Mouse (Mus musculus) lung, embryonic 14.5 days (tissue): ENCODE measurements around the gene Nlgn1. TPM values are rescaled to one million over a fixed set of nuclear protein-coding genes. Genes with fewer than 3 reads are reported as not detected.

ENCODE experiments used
- ATAC-seq: fragments of 200-750 bp; cut with Nextera tagmentation; 2 replicates; pipeline ENCODE4 v1.8.0; 2017; ENCODE audit warnings: mild to moderate bottlenecking, moderate TSS enrichment, moderate library complexity; ENCODE audit not compliant: insufficient read depth
- DNase-seq: peaks from one replicate; pipeline ENCODE4 v3.0.0-alpha.2; 2015
- H3K27ac ChIP-seq: fragments of 300-500 bp; sonication (generic); 2 replicates; pipeline ENCODE4 v1.5.1; 2014; ENCODE audit warnings: low read depth, mild to moderate bottlenecking, moderate library complexity
- H3K27me3 ChIP-seq: fragments of 300-500 bp; sonication (generic); 2 replicates; pipeline ENCODE4 v1.6.1; 2014; ENCODE audit warnings: low read length, control low read depth; ENCODE audit not compliant: insufficient read depth
- H3K36me3 ChIP-seq: fragments of 300-500 bp; sonication (generic); 2 replicates; pipeline ENCODE4 v1.6.1; 2014; ENCODE audit warnings: control low read depth; ENCODE audit not compliant: insufficient read depth
- H3K4me1 ChIP-seq: fragments of 300-500 bp; sonication (generic); 2 replicates; pipeline ENCODE4 v1.6.1; 2014; ENCODE audit warnings: antibody characterized with exemption, control low read depth; ENCODE audit not compliant: insufficient read depth
- H3K4me2 ChIP-seq: fragments of 300-500 bp; sonication (generic); 2 replicates; pipeline ENCODE4 v1.6.1; 2014; ENCODE audit warnings: mild to moderate bottlenecking
- H3K4me3 ChIP-seq: fragments of 300-500 bp; sonication (generic); 2 replicates; pipeline ENCODE4 v1.5.1; 2014; ENCODE audit warnings: low read depth, low read length
- H3K9ac ChIP-seq: fragments of 300-500 bp; sonication (generic); 2 replicates; pipeline ENCODE4 v1.6.1; 2014
- H3K9me3 ChIP-seq: fragments of 300-500 bp; sonication (generic); 2 replicates; pipeline ENCODE4 v1.6.1; 2016; ENCODE audit warnings: low read depth, low read length, control low read depth
- CTCF ChIP-seq: IDR thresholded peaks from 2 replicates; pipeline ENCODE4 v1.5.1; 2016; ENCODE audit warnings: antibody characterized with exemption, low read depth
- WGBS: fragments of 180-500 bp; shearing (Covaris S2); extraction: QIAGEN DNeasy Blood & Tissue Kit; methylation state at CpG from one replicate; pipeline ENCODE4 v1.1.7; 2014; 5-methylcytosine and 5-hydroxymethylcytosine counted together
- polyA plus RNA-seq: library from polyadenylated mRNA; unstranded; fragments of >200 nt; fragmentation: Nextera tagmentation; extraction: Ambion mirVana; gene quantifications from 2 replicates; pipeline ENCODE4 v1.2.1, GENCODE M21; 2014

The Nlgn1 gene
- polyA plus RNA-seq, 1 experiment from 2014 or later: 1.6 TPM

DNA sequence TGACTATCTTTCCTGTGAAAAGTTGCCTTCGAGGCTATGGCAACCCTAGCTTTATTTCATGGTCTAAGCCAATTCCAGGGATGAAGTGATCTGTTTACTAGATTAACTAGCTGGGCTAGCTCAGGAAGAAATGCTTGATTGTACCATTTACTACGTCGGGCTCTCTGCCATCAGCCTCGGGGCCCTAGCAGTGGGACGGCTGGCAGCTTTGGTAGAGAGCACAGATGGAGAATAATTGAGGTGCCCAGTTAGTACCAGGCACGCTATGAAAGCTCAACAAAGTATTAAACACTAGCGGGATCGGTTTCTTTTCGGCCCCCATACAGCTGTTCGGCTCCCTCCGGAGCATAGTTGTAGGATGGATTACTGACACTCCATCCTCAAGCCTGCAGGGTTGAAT, 675.2 kb downstream of the Nlgn1 start:
- ATAC-seq: no peak
- 92% methylated on average over 11 of the region's 11 CpGs for WGBS
- no peaks in the 10 kb centered on the region for H3K27me3 ChIP-seq

GRCm38 (mm10) chr3:25653010-25653409, 679.2 kb downstream of the Nlgn1 start:
- H3K27me3 ChIP-seq: no peaks in the 10 kb centered on the region
- 55% methylated on average over 4 of the region's 4 CpGs for WGBS

More for the DNA sequence above, 675.2 kb downstream of the Nlgn1 start:
- H3K9ac ChIP-seq: no peak overlapping the region
- H3K4me2 ChIP-seq: no peak overlapping the region
- no peak for TF ChIP-seq CTCF
- DNase-seq: no peak
- H3K4me1 ChIP-seq: no peaks in the 10 kb centered on the region
- no peak overlapping the region for H3K4me3 ChIP-seq
- H3K9me3 ChIP-seq: no peaks in the 10 kb centered on the region
- no peak overlapping the region for H3K27ac ChIP-seq
- no peaks in the 10 kb centered on the region for H3K36me3 ChIP-seq

DNA sequence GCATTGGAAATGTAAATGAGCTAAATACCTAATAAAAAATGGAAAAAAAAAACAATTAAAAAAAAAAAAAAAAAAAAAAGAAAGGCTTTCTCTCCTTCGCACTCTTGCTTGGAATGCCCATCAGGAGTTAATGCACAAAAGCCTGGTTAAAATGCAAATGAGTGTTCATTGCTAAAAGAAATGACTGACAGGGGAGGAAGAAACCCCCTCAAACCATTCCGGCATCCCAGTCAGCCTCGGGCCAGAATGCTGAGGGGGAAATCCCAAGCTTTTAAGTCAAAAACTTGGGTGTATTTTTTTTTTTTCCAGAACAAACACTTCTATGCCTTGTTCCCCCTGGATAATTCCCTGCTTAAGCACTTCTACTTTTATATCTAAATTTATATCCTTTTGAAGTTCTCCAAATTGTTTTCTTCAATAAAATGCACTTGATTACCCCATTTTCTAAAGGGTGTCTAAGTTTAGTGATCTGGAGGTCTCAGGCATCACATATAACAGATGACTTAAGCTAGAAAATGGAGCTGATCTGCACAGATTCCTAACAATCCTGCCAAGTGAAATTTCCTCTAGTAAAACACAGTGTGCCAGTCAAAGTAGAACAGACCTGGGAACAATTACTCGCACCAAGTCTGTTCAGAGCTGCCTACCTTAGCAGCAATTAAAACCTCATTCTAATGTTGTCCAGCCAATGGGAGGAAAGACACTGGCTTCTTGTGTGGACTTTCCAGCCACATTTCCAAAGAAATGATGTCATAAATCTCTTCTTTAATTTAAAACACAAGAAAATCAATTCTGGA, 686.2 kb downstream of the Nlgn1 start:
- H3K27me3 ChIP-seq: no peaks in the 10 kb centered on the region
- H3K4me1 ChIP-seq: no peaks in the 10 kb centered on the region
- no peaks in the 10 kb centered on the region for H3K36me3 ChIP-seq
- 86% methylated on average over 4 of the region's 4 CpGs for WGBS
- no peaks in the 10 kb centered on the region for H3K9me3 ChIP-seq
- H3K4me3 ChIP-seq: no peak overlapping the region
- ATAC-seq (no peak), DNase-seq (no peak)
- no peak overlapping the region for H3K9ac ChIP-seq
- no peak for TF ChIP-seq CTCF
- no peak overlapping the region for H3K27ac ChIP-seq
- no peak overlapping the region for H3K4me2 ChIP-seq

More at GRCm38 (mm10) chr3:25653010-25653409, 679.2 kb downstream of the Nlgn1 start:
- H3K27ac ChIP-seq: no peak overlapping the region
- DNase-seq (peak; percentile 55), ATAC-seq (peak; percentile 56; the same call in 1 of the 2 replicates)
- peak; percentile 61 for TF ChIP-seq CTCF
- no peaks in the 10 kb centered on the region for H3K4me1 ChIP-seq
- no peak overlapping the region for H3K4me3 ChIP-seq
- H3K4me2 ChIP-seq: no peak overlapping the region
- H3K36me3 ChIP-seq: no peaks in the 10 kb centered on the region
- no peak overlapping the region for H3K9ac ChIP-seq
- no peaks in the 10 kb centered on the region for H3K9me3 ChIP-seq

DNA sequence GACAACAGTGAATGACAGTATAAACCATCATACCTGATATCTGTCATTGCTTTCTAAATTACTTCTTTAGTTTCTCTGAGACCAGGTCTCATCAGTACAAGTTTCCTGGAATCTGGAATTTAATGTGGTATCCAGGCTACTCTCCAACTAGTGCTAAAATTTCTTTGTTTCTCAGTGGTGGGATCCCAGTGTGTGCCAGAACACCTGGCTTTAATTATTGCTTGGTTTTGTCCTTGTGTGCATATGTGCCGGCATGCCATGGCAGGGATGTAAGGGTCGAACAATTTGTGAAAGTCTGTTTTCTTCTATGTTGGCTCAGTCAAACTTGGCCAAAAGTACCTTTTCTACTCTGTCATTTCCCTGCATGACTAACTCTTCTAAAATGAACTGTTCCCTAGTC, 703.1 kb downstream of the Nlgn1 start:
- WGBS: 88% methylated on average over 2 of the region's 2 CpGs
- Histone ChIP-seq H3K9me3 (no peaks in the 10 kb centered on the region), H3K4me3 (no peak overlapping the region), H3K4me2 (no peak overlapping the region), H3K36me3 (no peaks in the 10 kb centered on the region), H3K4me1 (no peaks in the 10 kb centered on the region), H3K27me3 (no peaks in the 10 kb centered on the region), H3K9ac (no peak overlapping the region), H3K27ac (no peak overlapping the region)
- ATAC-seq (no peak), DNase-seq (no peak)
- no peak for TF ChIP-seq CTCF

DNA sequence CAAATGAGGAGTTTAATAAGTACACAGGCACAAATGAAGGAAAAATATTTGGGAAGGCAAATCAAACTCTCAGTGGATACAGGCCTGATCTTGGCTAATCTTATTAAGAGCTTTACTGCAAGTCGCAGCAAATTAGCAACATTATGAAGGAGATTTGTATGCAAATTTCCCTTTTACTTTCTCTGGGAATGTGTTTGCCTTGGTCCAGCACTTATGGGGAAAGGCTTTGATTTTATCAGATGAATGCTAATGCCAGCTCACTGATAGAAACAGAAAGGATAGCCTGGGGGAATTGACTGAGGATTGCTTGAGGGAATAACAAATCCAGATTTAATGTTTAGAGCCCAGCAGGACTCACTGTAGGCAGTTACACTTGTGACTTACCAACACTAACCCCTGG, 725.7 kb downstream of the Nlgn1 start:
- Histone ChIP-seq H3K9me3 (no peaks in the 10 kb centered on the region), H3K36me3 (no peaks in the 10 kb centered on the region), H3K27ac (no peak overlapping the region), H3K27me3 (no peaks in the 10 kb centered on the region), H3K4me2 (no peak overlapping the region), H3K9ac (no peak overlapping the region), H3K4me3 (no peak overlapping the region), H3K4me1 (no peaks in the 10 kb centered on the region)
- 46% methylated on average over 1 of the region's 1 CpGs for WGBS
- DNase-seq (no peak), ATAC-seq (no peak)
- TF ChIP-seq CTCF: no peak

DNA sequence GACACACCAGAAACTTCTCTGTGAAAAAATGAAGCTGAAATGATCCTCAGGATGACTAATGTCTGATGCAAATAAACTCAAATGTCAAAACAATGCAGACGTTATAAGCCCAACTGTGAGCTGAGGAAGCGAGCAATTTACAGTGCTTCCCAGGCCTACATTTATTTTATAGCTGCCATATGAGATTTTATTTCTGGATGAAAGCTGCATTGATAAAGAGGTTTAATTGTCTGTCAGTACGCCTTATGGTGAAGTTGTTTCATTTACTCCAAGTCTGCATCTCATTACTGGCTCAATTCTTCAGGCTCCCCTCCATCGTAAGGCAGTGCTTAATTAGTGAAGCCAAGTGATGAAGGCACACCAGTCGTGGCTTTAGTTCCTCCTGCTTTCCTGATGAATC, 734.7 kb downstream of the Nlgn1 start:
- TF ChIP-seq CTCF: no peak

DNA sequence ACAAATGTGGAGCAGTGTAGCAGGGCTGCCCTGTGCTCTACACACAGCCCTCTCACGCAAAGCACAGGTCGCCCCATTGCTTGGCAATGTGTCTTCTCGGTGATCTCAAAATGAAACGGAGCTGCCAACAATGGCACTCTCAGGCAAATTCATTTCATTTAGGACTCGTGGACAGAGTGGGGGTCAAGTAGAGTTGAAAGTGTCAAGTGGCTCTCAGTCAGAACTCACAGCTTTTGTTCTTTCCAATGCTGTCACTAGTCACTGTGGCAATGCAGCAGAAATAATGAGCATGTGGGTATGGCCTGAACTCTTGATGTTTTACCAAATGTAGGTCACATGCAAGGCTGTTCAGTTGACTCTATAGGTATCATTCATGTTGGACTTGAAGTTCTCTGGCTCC, 756.7 kb downstream of the Nlgn1 start:
- Histone ChIP-seq H3K27me3 (no peaks in the 10 kb centered on the region), H3K9ac (no peak overlapping the region), H3K4me3 (no peak overlapping the region), H3K27ac (no peak overlapping the region), H3K9me3 (no peaks in the 10 kb centered on the region), H3K4me2 (no peak overlapping the region), H3K36me3 (no peaks in the 10 kb centered on the region), H3K4me1 (no peaks in the 10 kb centered on the region)
- no peak for TF ChIP-seq CTCF
- no peak for ATAC-seq
- 58% methylated on average over 5 of the region's 5 CpGs for WGBS
- no peak for DNase-seq

More for the DNA sequence above, 734.7 kb downstream of the Nlgn1 start:
- Histone ChIP-seq H3K27me3 (no peaks in the 10 kb centered on the region), H3K27ac (no peak overlapping the region), H3K9ac (no peak overlapping the region), H3K4me1 (no peaks in the 10 kb centered on the region), H3K36me3 (no peaks in the 10 kb centered on the region), H3K4me2 (no peak overlapping the region), H3K9me3 (no peaks in the 10 kb centered on the region), H3K4me3 (no peak overlapping the region)
- no peak for DNase-seq
- 57% methylated on average over 5 of the region's 5 CpGs for whole genome bisulfite sequencing
- no peak for ATAC-seq
